Mouse (Mus musculus) heart, embryonic 14.5 days (tissue): ENCODE results near the gene Apobec2. TPM values are rescaled to one million over a fixed set of nuclear protein-coding genes. Genes with fewer than 3 reads are reported as not detected.

Experiments used
- ATAC-seq: fragments of 200-750 bp; cut with Nextera tagmentation; 2 replicates; pipeline ENCODE4 v1.8.0; 2017; ENCODE audit warnings: low read depth, moderate TSS enrichment; ENCODE audit not compliant: insufficient number of reproducible peaks, insufficient read depth, low FRiP score
- H3K27ac ChIP-seq, 2 experiments: fragments of 200-500 bp in 1 of 2; fragments of 300-500 bp in 1 of 2; sonication (generic) in 1 of 2; replicated peaks in 1 of 2; 2 replicates each; pipeline ENCODE4 v1.5.1; 2012 to 2014; ENCODE audit warnings: low read depth in 2 of 2, low read length in 2 of 2, control low read depth in 1 of 2, mild to moderate bottlenecking in 1 of 2, mixed read lengths in 1 of 2; ENCODE audit not compliant: control insufficient read depth in 1 of 2, insufficient read depth in 1 of 2
- H3K27me3 ChIP-seq: fragments of 300-500 bp; sonication (generic); 2 replicates; pipeline ENCODE4 v1.6.1; 2014; ENCODE audit warnings: mild to moderate bottlenecking, low read length, control low read depth; ENCODE audit not compliant: control insufficient read depth, insufficient read depth
- H3K36me3 ChIP-seq: fragments of 300-500 bp; sonication (generic); 2 replicates; pipeline ENCODE4 v1.6.1; 2014; ENCODE audit warnings: mild to moderate bottlenecking, control low read depth, low read length, mixed read lengths; ENCODE audit not compliant: control insufficient read depth, insufficient read depth
- H3K4me1 ChIP-seq, 2 experiments: fragments of 200-500 bp in 1 of 2; fragments of 300-500 bp in 1 of 2; sonication (generic) in 1 of 2; 2 replicates each; pipeline ENCODE4 v1.6.1; 2012 to 2014; ENCODE audit warnings: low read length in 2 of 2, control low read depth in 1 of 2, mixed read lengths in 1 of 2; ENCODE audit not compliant: control insufficient read depth in 2 of 2, insufficient read depth in 2 of 2
- H3K4me2 ChIP-seq: fragments of 300-500 bp; sonication (generic); 2 replicates; pipeline ENCODE4 v1.6.1; 2014; ENCODE audit warnings: mild to moderate bottlenecking, low read length
- H3K4me3 ChIP-seq, 2 experiments: fragments of 200-500 bp in 1 of 2; fragments of 300-500 bp in 1 of 2; sonication (generic) in 1 of 2; 2 replicates each; pipeline ENCODE4 v1.5.1; 2012 to 2014; ENCODE audit warnings: low read length in 2 of 2, mild to moderate bottlenecking in 2 of 2, control low read depth in 1 of 2, low read depth in 1 of 2, moderate library complexity in 1 of 2; ENCODE audit not compliant: control insufficient read depth in 1 of 2, insufficient read depth in 1 of 2
- H3K9ac ChIP-seq: fragments of 300-500 bp; sonication (generic); 2 replicates; pipeline ENCODE4 v1.6.1; 2014; ENCODE audit warnings: mild to moderate bottlenecking, low read length
- H3K9me3 ChIP-seq: fragments of 300-500 bp; sonication (generic); 2 replicates; pipeline ENCODE4 v1.6.1; 2016; ENCODE audit warnings: low read length, control low read depth; ENCODE audit not compliant: control insufficient read depth
- WGBS: fragments of 180-500 bp; shearing (Covaris S2); extraction: QIAGEN DNeasy Blood & Tissue Kit; methylation state at CpG from one replicate; pipeline ENCODE4 v1.1.7; 2014; 5-methylcytosine and 5-hydroxymethylcytosine counted together
- polyA plus RNA-seq: library from polyadenylated mRNA; unstranded; fragments of >200 nt; fragmentation: Nextera tagmentation; extraction: Ambion mirVana; gene quantifications from 2 replicates; pipeline ENCODE4 v1.2.1, GENCODE M21; 2014

Apobec2 gene
- polyA plus RNA-seq, 1 experiment from 2014 or later, result 243 TPM

GRCm38 (mm10) chr17:48425823-48426612 is 6.7 kb downstream of the Apobec2 start:
- 19% methylated on average over 9 of the region's 9 CpGs for WGBS
- no peaks in the 10 kb centered on the region for H3K9me3 ChIP-seq
- H3K9ac ChIP-seq, result peak overlapping the region; percentile 44
- peak overlapping the region; percentile 52 for H3K4me2 ChIP-seq
- peak overlapping the region; percentile 38 to 72 for H3K27ac ChIP-seq
- H3K36me3 ChIP-seq, result peaks cover 58% of the 10 kb centered on the region
- H3K4me3 ChIP-seq, result no peak overlapping the region
- peaks cover 33 to 55% of the 10 kb centered on the region in 2 experiments for H3K4me1 ChIP-seq
- 0 out of 2 replicates have a peak, but pooled peaks have one; percentile 12 for ATAC-seq
- H3K27me3 ChIP-seq, result no peaks in the 10 kb centered on the region

GRCm38 (mm10) chr17:48424237-48424636 is 8.5 kb downstream of the Apobec2 start:
- Histone ChIP-seq H3K4me3 (no peak overlapping the region), H3K27me3 (no peaks in the 10 kb centered on the region), H3K27ac (no peak overlapping the region), H3K9me3 (no peaks in the 10 kb centered on the region), H3K36me3 (peaks cover 68% of the 10 kb centered on the region), H3K4me2 (no peak overlapping the region), H3K4me1 (peaks cover 28 to 41% of the 10 kb centered on the region in 2 experiments), H3K9ac (no peak overlapping the region)
- no peak for ATAC-seq
- WGBS, result 85% methylated on average over 9 of the region's 9 CpGs

GRCm38 (mm10) chr17:48419571-48419970 is 13.2 kb downstream of the Apobec2 start:
- peaks cover 5 to 20% of the 10 kb centered on the region in 2 experiments; a peak in 3 of 4 replicates for H3K4me1 ChIP-seq
- no peaks in the 10 kb centered on the region for H3K27me3 ChIP-seq
- H3K4me2 ChIP-seq, result no peak overlapping the region
- no peak for ATAC-seq
- peaks cover 99% of the 10 kb centered on the region for H3K36me3 ChIP-seq
- H3K4me3 ChIP-seq, result no peak overlapping the region
- no peak overlapping the region for H3K27ac ChIP-seq
- no peak overlapping the region for H3K9ac ChIP-seq
- 59% methylated on average over 2 of the region's 2 CpGs for WGBS
- H3K9me3 ChIP-seq, result no peaks in the 10 kb centered on the region

GRCm38 (mm10) chr17:48418781-48419180 is 13.9 kb downstream of the Apobec2 start:
- no peak for ATAC-seq
- H3K4me3 ChIP-seq, result no peak overlapping the region
- H3K9me3 ChIP-seq, result no peaks in the 10 kb centered on the region
- 61% methylated on average over 1 of the region's 1 CpGs for WGBS
- peak overlapping the region; percentile 31 to 56; a peak in 1 of 4 replicates for H3K27ac ChIP-seq
- no peaks in the 10 kb centered on the region for H3K27me3 ChIP-seq
- peaks cover 99% of the 10 kb centered on the region for H3K36me3 ChIP-seq
- H3K4me2 ChIP-seq, result peak overlapping the region; percentile 30
- peaks cover 5 to 20% of the 10 kb centered on the region in 2 experiments; a peak in 3 of 4 replicates for H3K4me1 ChIP-seq
- peak overlapping the region; percentile 35; the same call in 1 of the 2 replicates for H3K9ac ChIP-seq

GRCm38 (mm10) chr17:48418174-48418573 is 14.6 kb downstream of the Apobec2 start:
- H3K4me2 ChIP-seq, result peak overlapping the region; percentile 30
- H3K9ac ChIP-seq, result 0 out of 2 replicates have a peak overlapping the region, but pooled peaks have one; percentile 7
- H3K4me1 ChIP-seq, result peaks cover 5 to 20% of the 10 kb centered on the region in 2 experiments; a peak in 3 of 4 replicates
- no peak overlapping the region for H3K4me3 ChIP-seq
- 36% methylated on average over 7 of the region's 7 CpGs for WGBS
- H3K36me3 ChIP-seq, result peaks cover 98% of the 10 kb centered on the region
- H3K27ac ChIP-seq, result peak overlapping the region in 1 of 2 experiments; percentile 56; a peak in 2 of 4 replicates
- ATAC-seq, result no peak
- H3K9me3 ChIP-seq, result no peaks in the 10 kb centered on the region
- H3K27me3 ChIP-seq, result no peaks in the 10 kb centered on the region

GRCm38 (mm10) chr17:48417521-48417920 is 15.2 kb downstream of the Apobec2 start:
- Histone ChIP-seq H3K27ac (peak overlapping the region in 1 of 2 experiments; percentile 56; a peak in 1 of 4 replicates), H3K9me3 (no peaks in the 10 kb centered on the region), H3K4me2 (peak overlapping the region; percentile 30; the same call in 1 of the 2 replicates), H3K4me1 (peaks cover 5 to 20% of the 10 kb centered on the region in 2 experiments; a peak in 3 of 4 replicates), H3K36me3 (peaks cover 95% of the 10 kb centered on the region), H3K9ac (0 out of 2 replicates have a peak overlapping the region, but pooled peaks have one; percentile 7), H3K4me3 (no peak overlapping the region), H3K27me3 (no peaks in the 10 kb centered on the region)
- ATAC-seq, result no peak
- 64% methylated on average over 6 of the region's 6 CpGs for WGBS

- Histone ChIP-seq H3K9ac (no peak overlapping the region), H3K27me3 (no peaks in the 10 kb centered on the region), H3K27ac (peak overlapping the region; percentile 33 to 60), H3K36me3 (peaks cover 94% of the 10 kb centered on the region), H3K9me3 (no peaks in the 10 kb centered on the region), H3K4me3 (no peak overlapping the region), H3K4me1 (peaks cover 5 to 24% of the 10 kb centered on the region in 2 experiments; a peak in 3 of 4 replicates), H3K4me2 (no peak overlapping the region)
- 80% methylated on average over 14 of the region's 14 CpGs for WGBS
- ATAC-seq, result no peak
Observed at GRCm38 (mm10) chr17:48416425-48417195, 16.1 kb downstream of the Apobec2 start.
